Mouse (Mus musculus) spleen, adult 18-20 months (tissue): ENCODE results near the gene Rpap3.
A peak's percentile ranks its signal among the peaks of the same experiment; 100 is the strongest.

ENCODE experiments used
- DNase-seq, 2 experiments: peaks; one replicate each; pipeline ENCODE4 v3.0.0; 2022; ENCODE audit warnings: mixed read lengths in 2 of 2

Rpap3 gene

DNA sequence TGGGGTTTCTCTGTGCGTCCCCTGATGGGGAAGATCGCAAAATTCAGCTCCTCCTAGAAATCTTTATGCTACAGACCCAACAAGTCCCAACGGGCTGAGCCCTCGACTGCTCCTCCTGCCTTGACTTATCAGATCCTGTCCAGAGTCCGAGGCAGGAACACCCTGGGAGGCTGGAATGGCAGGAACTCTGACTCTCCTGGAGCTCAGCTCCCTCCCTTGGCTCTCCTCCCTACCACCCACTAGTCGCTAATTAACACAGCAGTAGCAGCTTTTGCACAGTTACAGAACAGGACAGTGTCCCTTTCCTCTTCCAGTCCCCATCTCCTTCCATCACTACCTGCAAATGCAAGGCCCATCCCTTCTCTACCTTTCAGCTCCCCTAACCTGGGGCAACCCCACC is 24.7 kb upstream of the Rpap3 start:
- no peak for DNase-seq

DNA sequence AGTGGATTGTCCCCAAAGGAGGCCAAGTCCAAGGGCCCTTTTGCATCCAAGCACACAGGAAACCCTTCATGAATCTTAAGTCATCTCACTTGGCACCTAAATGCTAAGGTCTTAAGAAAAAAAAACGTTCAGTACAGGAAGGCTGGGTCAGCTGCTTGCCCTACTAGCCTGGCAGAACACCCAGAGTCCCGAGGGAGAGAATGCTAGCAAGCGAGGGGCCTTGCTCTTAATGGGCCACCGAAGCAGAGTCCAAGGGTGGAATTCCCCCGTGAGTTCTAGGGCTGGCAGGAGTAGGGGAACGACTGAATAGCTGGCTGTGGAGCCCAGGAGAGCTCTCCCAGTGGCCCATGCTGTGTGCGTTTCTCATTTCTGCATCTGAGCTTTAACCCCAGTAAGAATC is 23.2 kb upstream of the Rpap3 start:
- no peak for DNase-seq

DNA sequence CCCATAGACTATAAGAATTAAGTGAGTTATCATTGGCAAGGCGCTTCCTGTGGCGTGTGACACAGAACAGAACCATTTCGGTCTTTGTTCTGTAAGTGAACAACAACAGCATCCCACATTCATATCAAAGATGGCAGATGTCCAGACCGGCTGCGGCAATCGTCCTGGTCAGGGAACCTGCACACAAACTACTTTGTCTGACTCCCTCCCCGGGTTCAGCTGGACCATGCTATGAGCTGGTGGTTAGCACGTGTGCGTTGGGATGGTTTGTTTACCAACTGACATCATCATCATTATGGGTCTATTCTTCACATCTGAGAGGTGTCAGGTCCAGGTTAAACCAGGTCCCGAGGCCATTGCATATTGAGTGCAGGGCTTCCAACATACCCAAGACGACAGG is 22.8 kb upstream of the Rpap3 start:
- no peak for DNase-seq

DNA sequence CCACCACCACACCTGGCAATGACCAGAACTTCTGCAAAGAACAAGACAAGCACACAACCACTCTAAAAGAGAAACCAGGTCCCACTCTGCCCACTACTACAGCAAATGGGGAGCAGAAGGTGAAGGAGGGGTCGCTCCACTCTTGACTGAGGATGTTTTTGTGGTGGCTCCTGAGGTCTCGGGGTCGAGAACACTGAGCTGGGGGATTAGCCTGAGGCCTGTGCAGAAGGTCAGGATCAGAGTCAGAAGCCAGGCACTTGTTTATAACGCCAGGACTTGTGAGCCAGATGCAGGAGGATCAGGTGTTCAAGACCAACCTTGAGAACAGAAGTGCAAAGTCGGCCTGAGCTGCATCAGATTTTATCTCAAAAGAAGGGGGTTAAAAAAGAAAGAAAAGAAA is 21.9 kb upstream of the Rpap3 start:
- no peak for DNase-seq

DNA sequence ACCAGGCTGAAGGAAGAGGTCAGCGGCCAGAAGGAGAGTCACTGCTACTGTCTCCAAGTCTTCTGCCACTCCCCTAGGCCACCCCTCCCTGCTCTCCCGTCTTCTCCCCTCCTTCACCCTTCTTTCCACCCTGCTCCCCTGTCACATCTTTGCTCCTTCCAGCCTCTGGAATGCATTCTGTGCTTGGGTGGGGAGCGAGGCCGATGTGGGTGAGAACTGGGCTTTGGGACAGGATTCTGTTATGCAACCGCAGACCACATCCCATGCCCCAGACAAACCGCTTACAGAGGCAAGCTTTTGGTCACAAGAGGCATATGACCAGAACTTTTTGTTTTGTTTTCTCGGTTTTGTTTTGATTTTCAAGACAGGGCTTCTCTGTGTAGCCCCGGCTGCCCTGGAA is 21.4 kb upstream of the Rpap3 start:
- no peak for DNase-seq

DNA sequence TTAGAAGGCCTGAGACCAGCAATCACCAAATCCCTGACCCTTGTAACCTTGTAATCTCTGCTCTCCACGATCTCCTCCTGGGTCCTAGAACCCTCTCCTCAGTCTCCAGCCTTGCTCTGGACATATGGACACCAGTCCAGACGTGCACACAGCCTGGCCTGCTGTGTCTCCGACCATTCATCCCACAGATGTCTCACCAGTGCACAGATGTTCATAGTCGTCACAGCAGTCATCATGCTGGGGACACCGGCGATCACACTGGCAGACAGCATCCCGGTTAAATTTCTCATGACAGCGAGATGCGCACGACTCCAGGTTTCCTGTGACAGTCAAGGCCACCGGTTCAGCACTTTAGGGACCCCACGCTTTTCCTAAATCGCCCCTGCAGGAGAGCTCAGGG is 20.7 kb upstream of the Rpap3 start:
- DNase-seq, result no peak

DNA sequence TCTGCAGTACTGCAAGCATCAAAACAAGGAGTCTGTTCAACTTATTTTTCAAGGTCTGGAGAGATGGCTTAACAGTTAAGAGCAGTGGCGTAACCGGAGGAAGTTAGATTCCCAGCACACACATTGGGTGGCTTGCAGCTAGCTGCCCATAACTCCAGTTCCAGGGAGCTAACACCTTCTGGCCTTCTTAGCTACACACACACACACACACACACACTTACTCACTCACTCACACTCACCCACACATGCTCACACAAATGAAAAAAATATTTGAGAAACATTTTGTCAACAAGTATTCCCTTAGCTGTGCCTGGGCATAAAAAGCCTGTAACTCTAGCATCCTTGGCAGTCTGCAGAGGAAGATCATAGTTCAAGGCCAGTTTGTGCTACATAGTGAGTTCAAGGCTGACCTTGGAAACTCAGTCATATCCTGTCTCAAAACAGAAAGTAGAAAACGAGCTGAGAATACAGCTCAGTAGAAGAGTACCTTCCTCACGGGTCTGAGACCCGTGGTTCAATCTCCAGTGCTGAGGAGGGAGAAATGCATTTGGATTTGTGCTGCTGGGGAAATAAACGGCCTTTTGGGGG is 19.7 kb upstream of the Rpap3 start:
- DNase-seq, result no peak

DNA sequence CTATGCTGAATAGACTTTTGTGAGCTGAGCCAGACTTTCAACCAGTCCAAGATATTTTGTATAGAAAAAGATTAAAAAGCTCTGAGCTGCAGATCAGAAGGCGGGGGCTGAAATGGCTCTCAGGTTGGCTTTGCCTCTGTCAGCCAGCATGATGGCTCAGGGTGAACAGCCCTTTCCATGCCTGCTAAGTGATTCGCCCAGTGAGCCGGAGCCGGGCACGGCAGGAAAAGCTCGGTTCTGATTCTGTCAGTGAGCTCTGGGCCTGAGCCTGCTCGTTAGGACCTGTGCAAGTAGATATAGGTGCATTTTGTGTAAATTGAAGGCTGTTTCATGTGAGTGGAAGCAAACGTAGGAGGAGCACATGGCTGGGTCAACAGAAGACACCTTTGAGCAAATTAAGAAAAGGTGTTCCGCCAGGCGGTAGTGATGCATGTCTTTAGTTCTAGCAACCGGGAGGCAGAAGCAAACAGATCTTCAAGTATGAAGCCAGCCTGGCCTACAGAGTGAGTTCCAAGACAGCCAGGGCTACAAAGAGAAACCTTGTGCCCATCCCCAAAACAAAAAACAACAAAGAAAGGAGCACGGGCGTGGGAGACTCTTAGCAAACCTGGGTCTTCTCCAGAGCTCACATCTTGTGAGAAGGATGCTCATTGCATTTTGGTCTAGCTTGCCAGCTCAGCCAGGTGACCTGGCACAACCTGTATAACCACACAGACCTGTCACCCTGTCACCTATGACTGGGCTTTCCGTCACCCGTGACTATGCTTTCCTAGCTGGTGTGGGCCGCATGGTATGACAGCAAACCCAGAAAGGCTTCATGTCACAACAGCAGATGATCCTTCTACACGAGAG is 18.9 kb upstream of the Rpap3 start:
- DNase-seq, result no peak

DNA sequence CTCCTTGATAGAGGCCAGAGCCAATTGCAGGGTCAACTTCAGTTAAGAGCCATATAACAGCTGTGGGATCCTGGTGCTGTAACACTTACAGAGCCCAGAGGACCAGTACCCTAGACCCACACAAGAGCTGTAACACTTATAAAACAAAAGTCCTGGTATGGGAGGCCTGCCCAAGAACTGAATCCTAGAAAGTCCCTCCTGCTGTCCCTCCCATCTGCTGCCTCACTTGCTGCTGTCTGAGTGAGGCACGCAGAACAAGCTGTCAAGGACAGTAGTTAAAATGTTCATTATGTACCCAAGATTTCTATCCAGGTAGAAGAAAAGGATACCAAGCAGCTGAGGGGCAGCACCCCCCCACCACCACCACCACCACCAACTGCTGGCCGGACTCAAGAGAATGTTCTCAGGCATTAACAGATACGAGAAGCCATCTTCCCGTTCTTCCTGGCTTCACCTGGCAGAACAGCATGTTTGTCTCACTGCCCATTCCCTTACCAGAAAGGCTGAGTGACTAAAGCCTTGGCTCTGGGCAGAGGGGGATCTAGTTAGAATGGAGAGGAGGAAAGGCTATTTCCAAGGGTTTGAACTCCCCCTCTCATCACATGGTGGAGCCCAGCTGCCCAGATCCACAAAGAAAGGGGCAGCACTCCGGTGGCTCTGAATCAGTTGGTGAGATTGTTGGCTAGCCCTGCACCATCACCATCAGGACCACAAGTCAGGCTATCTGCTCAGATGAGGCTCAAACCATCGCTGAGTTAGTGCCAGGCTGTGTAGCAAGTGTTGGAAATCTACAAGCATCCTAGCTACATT is 18.1 kb upstream of the Rpap3 start:
- no peak for DNase-seq

DNA sequence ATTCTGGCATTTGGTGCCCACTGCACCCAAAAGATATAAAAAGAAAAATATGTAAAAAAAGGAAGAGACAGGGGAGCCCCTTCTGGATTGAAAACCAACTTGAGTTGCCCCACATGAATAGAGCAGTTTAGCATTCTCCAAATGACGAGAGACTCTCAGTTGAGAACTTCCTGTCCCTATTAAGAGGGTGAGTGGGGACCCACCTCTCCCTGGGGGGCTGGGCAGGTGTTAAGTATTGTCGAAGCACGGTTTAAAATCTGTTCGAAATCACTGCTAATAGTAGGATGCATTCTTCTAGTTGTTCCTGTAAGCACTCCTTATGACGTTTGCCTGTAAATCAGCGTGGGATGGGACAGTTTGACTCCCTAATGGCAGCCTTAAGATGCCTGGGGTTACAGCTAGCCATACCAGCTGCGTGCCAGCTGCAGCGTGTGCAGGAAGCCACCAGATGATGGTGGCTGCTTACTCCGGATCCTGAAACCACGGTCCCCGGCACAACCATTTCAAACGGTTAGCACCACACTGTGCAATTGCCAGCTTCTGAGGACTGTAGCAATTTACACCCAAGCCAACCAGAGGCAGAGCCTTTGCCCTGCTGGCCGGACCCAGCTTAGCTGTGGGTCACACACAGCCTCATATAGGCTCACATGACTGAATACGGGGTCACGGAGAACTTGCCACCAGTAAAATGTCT is 15.5 kb upstream of the Rpap3 start:
- DNase-seq, result peak in 1 of 2 experiments; percentile 42

DNA sequence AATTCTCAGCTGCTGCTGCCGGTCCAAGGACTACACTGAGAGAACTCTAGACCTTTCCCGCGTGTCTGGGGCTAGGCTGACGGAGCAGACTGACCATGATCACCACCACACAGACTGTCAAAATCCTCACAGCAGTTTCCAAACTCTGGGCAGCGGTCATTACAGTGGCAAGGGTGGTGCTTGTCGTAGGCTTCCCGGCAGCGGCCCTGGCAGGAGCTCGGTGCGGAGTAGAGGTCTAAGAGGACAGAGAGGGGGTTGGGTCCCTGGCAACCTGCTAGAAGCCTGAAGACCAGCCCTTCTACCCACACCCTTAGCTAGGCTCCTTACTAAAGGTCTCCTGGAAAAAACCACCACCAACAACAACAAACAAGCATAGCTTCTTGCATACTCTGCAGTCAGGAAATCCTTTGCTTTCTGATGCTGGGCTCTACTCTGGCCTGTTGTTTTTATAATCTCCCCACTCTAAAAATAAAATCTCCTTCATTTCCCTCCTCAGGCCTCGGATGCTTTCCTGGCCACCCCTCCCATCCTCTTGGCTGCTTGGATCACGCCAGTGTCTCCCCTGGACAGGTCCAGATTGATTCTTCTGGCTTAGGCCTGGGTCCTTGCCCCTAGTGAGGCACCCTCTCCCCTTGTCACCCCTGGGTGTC is 14.5 kb upstream of the Rpap3 start:
- no peak for DNase-seq

DNA sequence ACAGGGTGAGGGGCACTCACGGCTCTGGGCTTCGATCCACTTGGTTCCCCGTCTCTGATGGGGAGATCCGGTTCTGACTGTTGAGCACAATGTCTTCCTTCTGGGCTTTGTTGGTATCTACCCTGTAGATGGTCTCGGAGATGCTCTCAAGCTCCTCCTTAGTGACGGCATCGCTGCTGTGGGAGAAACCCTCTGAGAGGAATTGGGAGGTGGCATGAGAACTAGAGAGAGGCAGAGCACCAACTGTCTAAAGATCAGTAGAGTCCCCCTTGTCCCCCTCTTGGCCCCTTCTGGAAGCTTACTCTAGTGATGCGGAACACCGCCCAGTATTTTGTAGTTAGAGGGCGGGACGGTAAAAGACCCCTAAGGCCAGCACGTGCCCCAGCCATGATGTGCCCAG is 13.9 kb upstream of the Rpap3 start:
- no peak for DNase-seq

DNA sequence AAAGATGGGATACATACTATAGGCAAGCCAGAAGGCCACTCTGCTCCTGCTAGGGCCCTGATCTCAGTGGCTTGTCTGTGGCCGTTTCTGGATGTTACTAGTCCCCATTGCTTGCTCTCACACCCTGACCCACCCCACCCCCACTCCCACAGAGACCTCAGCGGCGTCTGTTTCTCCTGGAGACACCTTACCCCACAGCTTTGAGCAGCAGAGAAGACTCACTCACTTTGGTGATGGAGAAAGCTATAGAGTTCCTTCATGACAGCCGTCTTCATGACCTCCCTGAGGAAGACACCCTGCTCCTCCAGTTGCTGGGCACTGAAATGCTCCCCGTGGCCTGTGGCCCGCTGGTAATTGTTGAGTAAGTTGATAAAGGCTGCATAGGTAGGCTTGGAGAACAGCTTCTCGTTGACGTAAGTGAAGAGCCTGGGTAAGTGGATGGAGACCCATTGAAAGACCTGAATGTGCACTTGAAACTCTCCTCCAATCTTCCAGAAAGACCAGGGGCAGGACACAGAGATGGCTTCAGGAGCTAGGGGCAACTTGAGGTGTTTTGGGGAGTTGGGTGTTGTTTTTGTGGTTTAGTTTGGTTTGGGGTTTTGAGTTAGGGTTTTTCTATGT is 13.0 kb upstream of the Rpap3 start:
- DNase-seq, result no peak

DNA sequence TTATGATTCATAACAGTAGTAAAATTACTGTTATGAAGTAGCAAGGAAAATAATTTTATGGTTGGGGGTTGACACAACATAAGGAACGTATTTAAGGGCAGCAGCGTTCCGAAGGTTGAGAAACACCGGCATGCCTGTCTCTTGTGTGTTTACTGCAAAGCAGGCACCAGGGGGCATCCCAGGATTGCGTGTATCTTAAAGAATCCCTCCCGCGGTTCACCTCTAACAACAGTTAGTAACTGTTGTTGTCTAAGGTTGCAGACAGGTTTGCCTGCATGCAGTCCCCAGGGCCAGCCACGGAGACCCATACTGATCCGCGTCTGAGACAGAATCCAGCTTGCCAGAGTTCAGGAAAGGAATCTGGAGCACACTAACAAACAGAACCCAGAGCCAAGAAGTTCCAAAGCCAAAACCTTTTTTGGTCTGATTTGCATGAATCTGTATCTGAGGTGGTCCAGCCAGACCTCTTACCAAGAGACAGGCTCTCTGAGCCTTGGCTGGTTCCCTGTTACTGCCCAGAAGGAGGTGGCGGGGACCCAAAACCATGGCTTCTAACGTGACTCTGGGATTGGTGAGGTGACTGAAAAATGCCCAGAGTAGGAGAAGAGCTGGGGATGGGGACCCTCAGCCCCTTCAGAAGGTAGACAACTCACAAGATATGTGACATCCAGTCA is 12.4 kb upstream of the Rpap3 start:
- peak; percentile 45 to 68 for DNase-seq

DNA sequence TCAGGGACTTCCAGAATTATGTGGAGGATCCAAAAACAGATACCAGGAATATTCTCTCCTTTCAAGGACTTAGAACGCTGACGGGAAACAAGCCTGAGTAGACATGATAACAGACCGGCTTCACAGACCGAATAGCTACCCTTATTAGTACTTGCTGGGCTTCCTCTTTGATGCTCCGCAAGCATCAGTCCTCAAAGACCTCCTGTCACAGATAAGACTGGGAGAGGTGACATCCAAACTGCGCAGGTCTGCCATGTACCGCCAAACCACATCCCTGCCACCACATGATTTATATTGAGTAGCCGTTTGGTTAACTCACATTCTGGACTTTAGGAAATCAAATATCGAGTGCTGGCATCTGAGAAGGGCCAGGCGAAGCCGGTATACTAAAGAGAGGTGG is 11.2 kb upstream of the Rpap3 start:
- no peak for DNase-seq

DNA sequence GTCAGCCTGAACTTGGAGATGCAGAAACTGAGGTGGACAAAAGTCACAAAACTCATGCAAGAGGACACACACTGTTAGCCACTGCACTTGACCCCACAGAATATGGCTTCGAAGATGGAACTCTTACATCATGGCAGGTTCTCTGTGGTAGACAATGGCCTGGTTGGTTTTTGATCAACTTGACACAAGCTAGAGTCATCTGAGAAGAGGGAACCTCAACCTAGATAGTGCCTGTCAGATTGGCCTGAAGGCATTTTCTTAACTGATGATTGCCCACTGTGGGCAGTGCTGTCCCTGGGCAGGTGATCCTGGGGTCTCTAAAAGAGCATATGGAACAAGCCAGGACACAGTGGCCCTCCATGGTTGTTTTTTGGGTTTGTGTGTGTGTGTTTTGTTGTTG is 10.1 kb upstream of the Rpap3 start:
- no peak for DNase-seq

DNA sequence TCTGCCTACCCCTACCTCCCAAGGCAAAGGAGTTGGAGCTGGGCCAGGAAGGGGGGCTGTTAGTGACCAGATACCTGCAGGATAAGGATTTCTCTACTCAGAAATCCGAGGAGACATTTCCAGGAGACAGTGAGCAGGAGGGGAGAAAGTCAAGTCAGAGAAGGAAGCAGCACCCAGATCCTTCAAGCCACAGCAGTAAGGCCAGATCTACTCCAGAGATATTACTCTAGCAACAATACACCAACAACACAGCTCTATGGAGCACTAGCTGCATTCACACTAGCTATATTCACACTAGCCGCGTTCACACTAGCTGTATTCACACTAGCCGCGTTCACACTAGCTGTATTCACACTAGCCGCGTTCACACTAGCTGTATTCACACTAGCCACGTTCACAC is 9.5 kb upstream of the Rpap3 start:
- no peak for DNase-seq

DNA sequence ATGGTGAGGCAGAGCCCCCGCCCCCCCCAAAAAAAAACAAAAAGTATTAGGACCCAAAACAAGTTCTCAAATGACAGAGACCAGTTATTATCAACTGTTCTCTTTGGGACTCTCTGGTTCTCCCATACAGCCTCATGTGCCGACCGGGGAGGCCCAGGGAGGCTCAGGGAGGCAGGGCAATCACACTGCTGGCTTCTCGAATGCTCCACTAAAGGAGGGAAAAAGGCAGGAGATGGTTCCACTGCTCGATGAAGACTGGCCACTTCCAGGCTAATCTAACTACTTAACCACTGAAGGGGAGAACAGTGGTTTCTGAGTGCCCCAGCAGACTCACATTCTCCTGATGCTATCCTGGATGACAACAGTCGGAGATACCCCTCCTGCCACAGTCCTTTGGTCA is 6.9 kb upstream of the Rpap3 start:
- DNase-seq, result no peak

DNA sequence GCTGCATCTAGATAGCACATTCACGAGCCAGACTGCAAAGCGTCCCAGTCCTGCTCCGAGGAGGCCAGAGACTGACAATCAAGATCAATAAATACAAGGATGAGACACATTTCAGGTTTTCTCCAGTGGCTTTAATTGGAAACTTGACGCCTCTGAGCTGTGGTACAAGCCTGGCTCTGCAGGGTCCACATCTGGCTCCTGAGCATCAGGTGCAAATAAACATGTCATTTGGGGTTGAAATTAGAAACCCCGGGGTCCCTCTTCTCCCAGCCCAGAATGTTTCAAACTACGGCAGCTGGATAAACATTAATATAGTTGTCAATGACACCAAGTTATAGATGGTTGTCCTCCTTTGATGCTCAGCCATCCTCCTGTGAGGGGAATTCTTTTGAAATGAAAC is 5.3 kb upstream of the Rpap3 start:
- DNase-seq, result no peak

DNA sequence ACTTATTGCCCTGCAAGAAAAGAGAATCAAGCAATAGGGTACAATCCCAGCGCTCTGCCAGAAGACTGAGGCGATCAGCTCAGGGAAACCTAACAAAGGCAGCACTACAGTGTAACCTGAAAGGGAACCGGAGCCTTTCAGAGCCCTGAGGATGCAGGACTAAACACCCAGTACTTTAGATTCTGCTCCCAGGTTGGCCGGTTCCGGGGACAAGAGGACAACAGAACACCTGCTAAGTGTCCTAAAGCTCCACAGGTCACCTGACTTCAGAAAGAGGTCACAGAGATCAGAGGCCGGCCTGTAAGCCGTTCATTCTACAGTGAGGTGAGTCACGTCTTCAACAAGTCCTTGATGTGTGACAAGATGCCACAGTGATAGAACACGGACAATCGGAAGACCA is 9.0 kb downstream of the Rpap3 start:
- no peak for DNase-seq

DNA sequence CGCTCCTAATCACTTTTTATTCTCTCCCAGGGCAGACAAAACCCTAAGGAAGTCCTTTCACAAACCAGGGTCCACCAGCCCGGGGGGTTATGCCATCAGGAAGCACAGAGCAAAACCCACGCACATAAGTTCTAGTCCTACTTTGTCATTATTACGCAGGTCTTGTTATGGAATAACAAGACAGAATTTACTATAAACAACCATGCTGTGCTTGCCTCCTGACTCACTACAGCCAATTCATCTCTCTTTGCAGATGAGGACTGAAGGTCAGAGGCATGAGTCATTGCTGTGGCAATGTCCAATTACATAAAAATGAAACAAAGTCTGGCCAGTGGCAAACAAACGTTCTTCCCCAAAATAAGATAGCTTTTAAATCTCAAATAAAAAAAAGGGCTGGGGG is 12.2 kb downstream of the Rpap3 start:
- no peak for DNase-seq

DNA sequence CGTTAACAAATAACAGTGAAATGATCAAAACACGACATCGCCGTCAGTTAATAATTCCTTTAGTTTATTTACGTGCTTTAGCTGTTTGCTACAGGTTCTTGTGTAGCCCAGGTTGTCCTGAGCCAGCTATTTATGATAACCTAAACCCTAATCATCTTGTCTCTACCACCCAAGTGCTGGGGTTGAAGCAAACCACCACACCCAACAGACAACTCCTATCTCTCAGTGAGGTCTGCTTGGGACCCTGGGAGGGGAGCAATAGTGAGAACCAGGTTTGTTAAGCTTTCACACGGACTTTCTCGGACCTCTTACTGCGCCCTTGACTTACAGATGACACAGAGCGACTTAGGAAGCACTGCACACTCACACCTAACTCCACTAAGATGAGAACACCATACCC is 21.5 kb downstream of the Rpap3 start:
- DNase-seq, result no peak
